Mouse (Mus musculus) layer of hippocampus, adult 9-11 months (tissue): ENCODE measurements around the gene Rftn2.
A peak's percentile ranks its signal among the peaks of the same experiment; 100 is the strongest.

ENCODE experiments used
- DNase-seq: peaks from one replicate; pipeline ENCODE4 v3.0.0; 2022

Rftn2 gene

GRCm38 (mm10) chr1:55210202-55210965 is 16.2 kb downstream of the Rftn2 start:
- DNase-seq, result no peak

DNA sequence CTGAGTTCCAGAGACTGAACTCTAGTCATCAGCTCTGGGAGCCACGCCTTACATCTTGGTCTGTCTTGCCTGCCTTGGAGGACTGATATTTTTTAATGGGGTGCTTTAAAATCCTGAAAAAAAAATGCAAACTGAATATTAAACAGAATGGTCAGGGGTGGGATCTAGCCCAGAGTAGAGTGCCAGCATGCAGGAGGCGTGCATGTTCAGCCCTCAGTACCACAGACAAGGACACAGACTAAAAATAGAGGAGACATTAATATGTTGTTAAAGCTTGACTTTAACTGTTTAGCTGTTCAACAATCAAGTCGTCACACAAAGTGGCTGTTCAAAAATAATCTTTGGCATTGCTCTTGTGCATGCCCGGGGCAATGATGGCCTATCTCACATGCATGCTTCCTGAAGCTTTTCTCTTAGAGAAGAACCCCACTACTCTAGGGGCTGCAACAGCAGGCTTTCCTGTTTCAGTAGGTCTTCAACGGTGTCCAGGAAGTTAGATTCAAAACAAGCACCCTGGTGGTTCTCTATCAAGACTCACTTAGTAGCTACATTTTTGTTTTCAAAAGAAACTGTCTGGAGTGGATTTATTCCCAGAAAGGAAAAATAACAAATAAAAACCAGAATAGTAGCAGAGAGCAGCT is 18.0 kb downstream of the Rftn2 start:
- DNase-seq, result no peak

DNA sequence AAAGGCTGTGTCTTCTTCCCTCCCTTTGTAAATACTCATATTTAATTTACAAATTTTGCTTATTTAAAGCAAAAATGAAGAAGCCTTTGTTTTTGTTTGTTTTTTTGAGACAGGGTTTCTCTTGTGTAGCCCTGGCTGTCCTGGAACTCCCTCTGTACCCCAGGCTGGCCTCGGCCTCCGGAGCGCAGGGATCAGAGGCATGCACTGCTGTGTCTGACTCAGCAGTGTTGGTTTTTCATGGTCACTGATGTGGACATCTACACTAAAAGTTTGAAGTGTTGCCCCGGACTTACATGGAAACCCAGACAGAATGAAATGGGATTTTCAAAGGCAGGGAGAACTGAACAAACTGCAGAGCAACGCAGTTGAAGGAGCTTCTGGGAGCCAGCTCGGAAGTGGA is 19.0 kb downstream of the Rftn2 start:
- DNase-seq, result no peak

GRCm38 (mm10) chr1:55205808-55206327 is 20.7 kb downstream of the Rftn2 start:
- DNase-seq, result no peak

DNA sequence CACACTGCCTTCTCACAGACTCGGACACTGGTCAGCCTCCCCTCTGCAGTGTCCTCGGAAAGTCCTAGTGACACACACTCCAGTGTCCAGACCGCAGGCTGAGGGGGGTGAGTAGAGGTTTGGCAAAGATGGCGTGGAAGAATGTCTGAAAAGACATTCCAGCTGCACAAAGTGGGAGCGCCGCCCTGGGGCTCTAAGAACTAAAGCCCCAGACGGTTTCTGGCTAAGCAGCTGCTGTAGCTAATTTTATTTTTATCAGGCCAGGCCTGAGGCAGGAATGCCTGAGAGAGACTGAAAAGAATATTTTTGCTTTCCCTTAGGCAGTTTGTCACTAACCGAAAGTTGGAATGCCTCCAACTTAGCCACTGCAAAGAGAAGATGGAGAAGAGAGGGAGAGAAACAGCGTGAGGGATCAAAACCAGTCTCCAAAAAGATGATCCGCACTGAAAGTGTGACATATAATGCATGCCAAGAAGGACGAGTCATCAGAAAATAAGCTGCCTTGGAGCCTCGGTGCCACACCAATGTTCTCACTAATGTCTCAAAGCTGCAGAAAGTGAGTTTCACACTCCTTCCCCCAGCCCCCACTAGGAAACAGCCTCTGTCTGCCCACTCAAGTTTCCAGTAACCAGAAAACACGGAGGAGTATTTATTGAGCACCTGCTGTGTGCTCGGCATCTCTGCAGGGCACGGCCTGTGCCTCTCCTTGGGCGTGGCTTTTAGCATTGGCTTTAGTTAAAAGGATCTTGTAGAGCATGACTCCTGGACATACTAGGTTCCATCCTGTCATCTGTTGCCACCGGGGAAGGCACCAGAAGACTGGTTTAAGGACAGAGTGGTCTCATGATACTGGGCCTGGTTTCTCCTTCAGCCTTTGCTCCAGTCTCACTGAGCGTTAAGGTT is 24.5 kb downstream of the Rftn2 start:
- peak; percentile 33 for DNase-seq

DNA sequence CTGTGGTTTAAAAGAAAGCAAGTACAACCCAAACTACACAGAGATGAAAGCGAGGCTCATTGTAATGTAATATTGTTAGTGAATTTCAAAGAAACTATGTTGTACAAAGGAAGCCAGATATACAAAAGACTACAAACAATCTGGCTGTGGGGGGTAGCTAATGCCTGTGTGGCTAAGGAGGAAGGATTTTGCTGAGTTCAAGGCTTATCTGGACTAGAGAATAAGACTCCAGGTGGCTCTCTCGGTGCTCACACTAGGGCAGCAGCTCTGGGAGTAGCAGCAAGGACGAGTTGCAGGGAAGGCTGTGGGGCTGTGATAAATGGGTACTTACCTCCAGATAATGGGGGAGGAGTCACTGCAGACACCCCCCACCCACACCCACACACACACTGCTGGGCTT is 27.9 kb downstream of the Rftn2 start:
- no peak for DNase-seq

- no peak for DNase-seq
These were observed 30.1 kb downstream of the Rftn2 start for GRCm38 (mm10) chr1:55196327-55197003.

DNA sequence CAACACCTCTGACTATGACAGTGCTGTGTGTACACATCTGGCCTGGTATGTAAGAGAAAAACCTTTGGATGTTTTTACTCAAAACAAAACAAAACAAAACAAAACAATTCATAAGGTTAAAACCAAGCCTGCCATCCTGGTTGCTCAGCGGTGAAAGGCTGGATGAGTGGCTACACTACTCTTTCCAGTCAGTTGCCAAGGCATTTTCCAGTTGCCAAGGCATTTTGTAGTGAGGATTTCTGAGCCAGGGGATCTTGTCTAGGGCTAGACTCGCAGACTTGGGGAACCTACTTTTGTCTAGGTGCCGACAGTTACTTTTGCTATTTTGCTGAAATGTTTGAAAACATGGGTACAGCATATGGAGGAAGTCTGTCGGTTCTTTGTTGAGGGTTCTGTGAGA is 31.6 kb downstream of the Rftn2 start:
- DNase-seq, result no peak

DNA sequence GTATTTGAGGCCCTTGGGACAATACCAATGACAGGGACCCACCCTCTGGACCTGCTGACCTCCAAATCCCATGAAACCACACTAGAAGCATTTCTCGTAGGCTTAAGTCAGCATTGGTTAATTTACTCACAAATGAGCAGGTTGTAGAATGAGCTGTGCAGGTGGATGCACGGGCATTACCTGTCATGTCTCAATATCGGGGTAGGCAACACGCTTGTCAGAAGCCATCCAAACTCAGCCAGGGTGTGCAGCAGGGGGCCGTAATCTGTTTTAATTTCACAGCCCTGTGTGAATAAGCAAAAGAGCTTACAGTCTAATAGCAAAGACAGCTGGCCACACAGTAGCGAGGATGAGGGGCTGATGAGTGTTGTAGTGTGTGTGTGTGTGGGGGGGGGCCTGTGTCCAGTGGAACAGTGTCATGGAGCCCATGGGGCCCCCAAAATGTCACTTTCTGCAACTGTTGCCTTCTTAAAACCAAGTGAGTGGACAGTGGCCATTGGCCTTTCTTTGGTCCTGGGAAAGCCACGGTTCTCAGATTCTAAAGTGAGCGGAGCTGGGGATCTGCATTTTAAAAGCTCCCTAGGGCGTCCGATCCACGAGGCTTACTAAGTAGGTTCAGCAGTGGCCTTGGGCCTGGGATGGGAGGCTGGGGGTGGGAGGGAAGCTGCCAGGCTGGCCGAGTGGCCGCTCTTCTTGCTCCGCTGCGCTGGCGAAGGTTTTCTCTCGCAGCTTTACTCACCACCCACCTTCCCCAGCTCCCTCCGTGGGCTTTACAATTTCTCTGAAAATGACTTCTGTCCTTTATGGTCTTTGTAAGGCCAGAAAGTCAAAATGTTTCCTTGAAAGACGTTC is 32.3 kb downstream of the Rftn2 start:
- DNase-seq, result no peak

- no peak for DNase-seq
These were observed 33.3 kb downstream of the Rftn2 start for GRCm38 (mm10) chr1:55193316-55193715.

DNA sequence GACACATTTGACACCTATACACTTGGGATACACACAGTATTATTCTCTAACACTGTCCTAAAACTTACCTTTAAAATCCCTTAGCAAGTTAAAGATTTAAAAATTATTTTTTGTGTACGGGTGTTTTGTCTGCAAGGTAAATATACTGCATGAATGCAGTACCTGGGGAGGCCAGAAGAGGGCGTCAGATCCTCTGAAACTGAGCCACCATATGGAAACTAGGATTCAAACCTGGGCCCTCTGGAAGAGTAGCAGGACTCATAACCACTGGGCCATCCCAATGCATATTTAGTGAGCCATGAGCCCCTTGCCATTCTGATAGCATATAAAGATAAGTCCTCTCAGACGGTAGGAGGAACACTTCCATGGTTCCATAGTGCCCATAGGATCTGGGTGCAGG is 33.8 kb downstream of the Rftn2 start:
- DNase-seq, result no peak

DNA sequence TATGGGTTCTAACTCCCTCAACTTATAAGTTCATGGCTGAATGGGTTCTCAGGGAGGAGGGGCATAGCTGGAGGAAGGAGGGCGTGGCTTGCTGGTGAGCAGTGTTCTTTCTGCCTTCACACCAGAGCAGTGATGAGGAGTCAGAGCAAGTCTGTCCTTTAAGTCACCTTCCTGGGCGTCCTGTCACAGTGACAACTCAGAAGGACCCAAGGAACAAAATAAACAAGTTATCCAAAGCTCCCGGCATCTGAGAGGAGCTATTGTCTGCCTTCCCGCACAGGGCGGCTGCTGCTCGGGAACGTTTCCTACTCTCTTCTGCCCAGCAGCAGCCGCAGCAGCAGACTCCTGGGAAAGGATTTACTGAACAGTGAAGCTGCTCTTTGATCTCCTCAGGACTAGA is 34.6 kb downstream of the Rftn2 start:
- DNase-seq, result no peak

DNA sequence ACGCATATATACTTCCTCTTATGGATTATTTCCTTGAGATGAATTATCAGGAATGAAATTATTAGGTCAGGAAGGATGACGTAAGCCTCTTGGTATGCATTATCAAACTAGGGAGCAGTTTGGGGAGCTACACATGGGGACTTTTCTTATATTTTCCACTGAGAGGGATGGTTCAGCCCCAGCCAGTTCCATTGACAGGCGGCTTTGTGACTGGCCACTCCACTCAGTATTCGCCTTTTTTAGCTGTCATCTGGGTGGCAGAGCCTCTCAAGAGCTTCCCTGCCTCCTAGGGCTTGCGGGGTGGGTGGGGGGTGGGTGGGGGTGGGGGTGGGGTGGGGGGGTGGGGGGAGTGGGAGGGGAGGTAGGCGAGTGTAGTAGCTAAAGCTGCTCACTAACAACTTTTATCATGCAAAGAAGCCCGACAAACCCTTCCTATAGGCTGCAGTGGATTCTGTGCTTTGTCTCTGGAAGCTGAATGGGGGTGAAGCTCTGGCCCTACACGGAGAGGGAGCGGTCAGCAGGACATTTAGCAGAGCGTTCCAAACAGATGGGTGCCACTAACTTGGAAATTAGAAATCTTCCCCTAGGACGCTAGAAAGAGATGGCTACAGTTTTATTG is 39.9 kb downstream of the Rftn2 start:
- DNase-seq, result no peak

DNA sequence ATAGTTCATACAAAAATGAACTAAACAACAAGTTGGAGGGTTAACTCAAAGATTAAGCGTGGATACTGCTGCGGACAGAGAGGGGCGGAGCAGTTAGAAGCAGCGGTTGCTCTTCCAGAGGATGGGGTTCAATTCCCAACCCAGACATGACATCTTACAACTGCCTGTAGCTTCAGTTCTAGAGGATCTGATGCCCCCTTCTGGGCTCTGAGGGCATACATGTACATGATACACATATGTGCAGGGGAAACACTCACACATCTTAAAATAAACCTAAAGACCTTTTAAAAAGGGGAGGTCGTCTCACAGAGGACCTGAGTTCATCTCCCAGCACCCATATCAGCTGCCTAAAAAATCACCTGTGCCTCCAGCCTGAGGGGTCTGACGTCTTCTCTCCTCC is 40.9 kb downstream of the Rftn2 start:
- no peak for DNase-seq

- no peak for DNase-seq
These were observed 44.2 kb downstream of the Rftn2 start for GRCm38 (mm10) chr1:55182392-55182791.

DNA sequence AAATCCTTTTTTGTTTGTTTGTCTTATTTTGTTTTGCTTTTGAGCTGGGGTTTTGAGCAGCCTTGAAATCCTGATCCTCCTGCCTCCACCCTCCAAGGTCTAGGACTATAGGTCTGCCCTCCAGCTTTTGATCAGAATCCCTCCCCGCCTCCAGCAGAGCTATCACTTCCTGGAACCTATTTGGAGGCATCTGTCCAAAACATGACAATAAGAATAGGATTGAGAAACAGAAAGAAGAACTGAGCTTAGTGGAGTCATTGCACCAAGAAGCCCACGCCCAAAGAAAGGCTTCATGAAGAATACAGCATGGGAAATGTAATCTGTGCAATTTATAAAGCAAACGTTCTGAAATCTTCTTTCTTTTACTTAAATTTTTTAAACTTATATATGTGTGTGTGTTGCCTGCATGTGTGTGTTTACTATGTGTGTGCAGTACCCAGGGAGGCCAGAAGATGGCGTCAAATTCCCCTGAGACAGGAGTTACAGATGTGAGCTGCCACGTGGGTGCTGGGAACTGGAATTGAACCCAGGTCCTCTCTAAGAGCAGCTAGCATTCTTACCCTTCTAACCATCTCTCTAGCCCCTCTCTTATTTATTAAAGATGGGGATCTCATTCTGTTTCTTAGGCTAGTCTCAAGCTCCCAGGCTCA is 46.5 kb downstream of the Rftn2 start:
- no peak for DNase-seq

DNA sequence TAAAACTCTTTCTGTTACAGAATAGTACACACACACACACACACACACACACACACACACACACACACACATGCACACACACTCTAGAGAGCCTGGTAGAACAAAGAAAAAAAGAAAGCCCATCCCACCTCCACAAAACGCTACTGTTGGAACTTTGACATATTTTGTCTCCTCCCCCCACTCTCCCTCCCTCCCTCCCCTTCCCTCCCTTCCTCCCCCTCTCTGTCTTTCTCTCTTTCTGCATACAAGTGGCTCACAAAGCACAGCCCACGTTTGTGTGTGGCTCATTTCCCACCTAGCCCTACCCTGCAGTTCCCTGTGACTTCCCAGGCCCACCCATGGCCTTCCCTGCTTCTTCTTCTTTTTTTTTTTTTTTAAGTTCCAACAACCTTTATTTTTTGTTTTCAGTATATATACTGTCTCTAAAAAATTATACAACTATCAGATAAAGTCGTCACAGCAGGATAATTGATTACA is 52.0 kb downstream of the Rftn2 start:
- DNase-seq, result no peak

DNA sequence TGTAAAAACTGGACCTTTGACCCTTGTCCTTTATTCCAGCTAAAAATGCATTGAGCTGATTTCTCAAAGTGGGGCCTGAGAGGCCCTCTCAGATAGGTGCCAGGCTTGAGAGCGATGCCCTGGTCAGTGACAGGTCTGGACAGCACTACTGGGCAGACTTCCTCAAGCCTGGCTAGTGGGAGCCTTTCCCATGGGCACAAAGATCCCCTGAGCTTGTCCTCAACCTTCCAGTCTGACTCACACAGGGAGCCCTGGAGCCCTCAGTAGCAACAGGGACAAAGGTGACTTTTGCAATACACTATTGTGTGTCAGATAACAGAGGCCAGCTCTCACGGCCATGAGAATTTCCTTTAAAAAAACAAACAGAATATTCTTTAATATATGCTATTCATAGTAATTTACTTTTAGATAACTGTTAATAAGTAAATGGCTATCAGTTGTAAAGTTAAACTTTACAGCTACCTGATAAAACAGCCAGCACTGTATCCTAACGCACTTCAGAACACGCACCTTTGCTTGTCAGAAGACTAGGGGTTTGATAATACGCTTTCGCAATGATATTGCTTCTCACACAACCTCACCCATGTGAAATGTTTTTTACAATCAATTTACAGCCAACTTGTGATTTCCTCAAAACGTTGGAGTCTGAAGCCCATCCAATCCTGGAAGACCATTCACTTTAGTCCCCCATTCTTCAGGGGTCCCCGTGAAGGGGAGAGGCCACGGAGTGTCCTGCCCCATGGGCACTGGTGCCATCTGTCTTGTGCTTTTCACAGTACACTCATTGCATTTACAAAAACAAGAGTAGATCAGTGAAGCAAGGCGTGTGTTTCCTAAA is 52.6 kb downstream of the Rftn2 start:
- DNase-seq, result no peak
